Mouse (Mus musculus): Measurements from ENCODE around the gene Theg.

- TF ChIP-seq GATA1 (IDR thresholded peaks at IDR 0.05; ENCODE audit: low read length) (no peak), TAL1 (IDR thresholded peaks at IDR 0.05; ENCODE audit: low read length) (no peak)
Observed at GRCm38 (mm10) chr10:79536461-79537080, 50.6 kb downstream of the Theg start.

All from erythroblast, embryonic 14.5 days (primary cell).